Mouse (Mus musculus) CH12.LX (cell line): ENCODE measurements around the gene Ttll8. TPM values are rescaled to one million over a fixed set of nuclear protein-coding genes. Genes with fewer than 3 reads are reported as not detected.

Experiments used
- DNase-seq: peaks from one replicate; pipeline ENCODE4 v3.0.0-alpha.2; 2013; ENCODE audit errors: extremely low read depth
- H3K27ac ChIP-seq: 2 replicates; pipeline ENCODE4 v1.5.1; 2012; ENCODE audit warnings: low read depth, mild to moderate bottlenecking, control low read depth, moderate library complexity; ENCODE audit not compliant: insufficient read depth
- H3K27me3 ChIP-seq: replicated peaks from 2 replicates; pipeline ENCODE3; 2012; ENCODE audit warnings: inconsistent platforms
- H3K36me3 ChIP-seq, 2 experiments: replicated peaks in 1 of 2; 2 replicates each; pipeline versions ENCODE3 to v1.6.1; 2012; ENCODE audit warnings: inconsistent platforms in 1 of 2, low read length in 1 of 2, mild to moderate bottlenecking in 1 of 2, mixed read lengths in 1 of 2, moderate library complexity in 1 of 2; ENCODE audit not compliant: control insufficient read depth in 1 of 2, insufficient read depth in 1 of 2
- H3K4me1 ChIP-seq, 2 experiments: 2 replicates each; pipeline ENCODE4 v1.6.1; 2012; ENCODE audit warnings: inconsistent platforms in 1 of 2, moderate library complexity in 1 of 2; ENCODE audit not compliant: insufficient read depth in 2 of 2, control insufficient read depth in 1 of 2
- H3K4me2 ChIP-seq: 2 replicates; pipeline ENCODE4 v1.6.1; 2012; ENCODE audit warnings: low read depth, mild to moderate bottlenecking, control low read depth; ENCODE audit not compliant: poor library complexity, insufficient read depth, severe bottlenecking
- H3K4me3 ChIP-seq, 3 experiments: fragments of 150-350 bp in 1 of 3; sonication (generic) in 1 of 3; replicated peaks in 1 of 3; 2 replicates each; pipeline versions ENCODE3 to v1.5.1; 2011 to 2012; ENCODE audit warnings: low read depth in 2 of 3, low read length in 2 of 3, mild to moderate bottlenecking in 2 of 3, moderate library complexity in 2 of 3, control low read depth in 1 of 3, improper control_type of control experiment in 1 of 3, inconsistent platforms in 1 of 3, mixed read lengths in 1 of 3; ENCODE audit not compliant: poor library complexity in 1 of 3
- H3K79me2 ChIP-seq: replicated peaks from 2 replicates; pipeline ENCODE4 v1.6.1; 2012; ENCODE audit warnings: mild to moderate bottlenecking, moderate library complexity; ENCODE audit not compliant: control insufficient read depth, poor library complexity, insufficient read depth, severe bottlenecking; ENCODE audit errors: extremely low read depth
- H3K9ac ChIP-seq: 2 replicates; pipeline ENCODE4 v1.6.1; 2012; ENCODE audit warnings: low read depth, mild to moderate bottlenecking, control low read depth, moderate library complexity; ENCODE audit not compliant: insufficient read depth
- H3K9me3 ChIP-seq: replicated peaks from 2 replicates; pipeline ENCODE3; 2012; ENCODE audit warnings: low read length, inconsistent platforms, mixed read lengths
- BHLHE40 ChIP-seq: IDR thresholded peaks from 2 replicates; pipeline ENCODE4 v1.6.1; 2011; ENCODE audit warnings: mild to moderate bottlenecking, low read depth, low read length, improper control_type of control experiment
- CHD1 ChIP-seq: IDR thresholded peaks from 2 replicates; pipeline ENCODE4 v1.6.1; 2012; ENCODE audit warnings: low read depth, low read length, improper control_type of control experiment, inconsistent platforms
- E2F4 ChIP-seq: IDR thresholded peaks from 2 replicates; pipeline ENCODE4 v1.6.1; 2011; ENCODE audit warnings: low read depth, low read length, improper control_type of control experiment; ENCODE audit not compliant: insufficient replicate concordance
- ELF1 ChIP-seq: IDR thresholded peaks from 2 replicates; pipeline ENCODE4 v1.6.1; 2014; ENCODE audit warnings: low read depth, mild to moderate bottlenecking, inconsistent platforms, low read length, improper control_type of control experiment
- EP300 ChIP-seq: IDR thresholded peaks from 2 replicates; pipeline ENCODE4 v1.6.1; 2011; ENCODE audit warnings: low read length, improper control_type of control experiment
- GABPA ChIP-seq: IDR thresholded peaks from 2 replicates; pipeline ENCODE4 v1.6.1; 2012; ENCODE audit warnings: low read depth, low read length, improper control_type of control experiment, inconsistent platforms; ENCODE audit not compliant: insufficient replicate concordance
- HCFC1 ChIP-seq: IDR thresholded peaks from 2 replicates; pipeline ENCODE4 v1.6.1; 2012; ENCODE audit warnings: low read depth, mild to moderate bottlenecking, inconsistent platforms, low read length, improper control_type of control experiment
- JUN ChIP-seq: IDR thresholded peaks from 2 replicates; pipeline ENCODE4 v1.6.1; 2011; ENCODE audit warnings: low read depth, mild to moderate bottlenecking, low read length, improper control_type of control experiment, moderate library complexity; ENCODE audit not compliant: insufficient read depth
- JUND ChIP-seq: conservative IDR thresholded peaks from 2 replicates; pipeline ENCODE4 v1.6.1; 2011; ENCODE audit warnings: low read depth, low read length, improper control_type of control experiment
- KAT2A ChIP-seq: IDR thresholded peaks from 2 replicates; pipeline ENCODE4 v1.6.1; 2012; ENCODE audit warnings: low read length, improper control_type of control experiment, inconsistent platforms; ENCODE audit not compliant: insufficient replicate concordance
- MAZ ChIP-seq: IDR thresholded peaks from 2 replicates; pipeline ENCODE4 v1.6.1; 2012; ENCODE audit warnings: low read depth, mild to moderate bottlenecking, inconsistent platforms, low read length, improper control_type of control experiment, moderate library complexity
- MEF2A ChIP-seq: IDR thresholded peaks from 2 replicates; pipeline ENCODE4 v1.6.1; 2014; ENCODE audit warnings: low read depth, mild to moderate bottlenecking, inconsistent platforms, low read length, improper control_type of control experiment, borderline replicate concordance
- MXI1 ChIP-seq: IDR thresholded peaks from 2 replicates; pipeline ENCODE4 v1.6.1; 2011; ENCODE audit warnings: mild to moderate bottlenecking, low read depth, low read length, improper control_type of control experiment
- MYC ChIP-seq: IDR thresholded peaks from 2 replicates; pipeline ENCODE4 v1.6.1; 2011; ENCODE audit warnings: low read depth, mild to moderate bottlenecking, improper control_type of control experiment, low read length
- NELFE ChIP-seq: IDR thresholded peaks from 2 replicates; pipeline ENCODE4 v1.6.1; 2011; ENCODE audit warnings: low read depth, low read length, improper control_type of control experiment
- NRF1 ChIP-seq: IDR thresholded peaks from 2 replicates; pipeline ENCODE4 v1.6.1; 2014; ENCODE audit warnings: low read depth, mild to moderate bottlenecking, inconsistent platforms, low read length, improper control_type of control experiment, moderate library complexity
- PAX5 ChIP-seq: IDR thresholded peaks from 2 replicates; pipeline ENCODE4 v1.6.1; 2012; ENCODE audit warnings: low read length, inconsistent platforms, mixed read lengths
- POLR2AphosphoS2 ChIP-seq: IDR thresholded peaks from 2 replicates; pipeline ENCODE4 v1.6.1; 2011; ENCODE audit warnings: low read depth, low read length, improper control_type of control experiment
- SIN3A ChIP-seq: IDR thresholded peaks from 2 replicates; pipeline ENCODE4 v1.6.1; 2012; ENCODE audit warnings: low read length, improper control_type of control experiment, inconsistent platforms
- SMC3 ChIP-seq: IDR thresholded peaks from 2 replicates; pipeline ENCODE4 v1.6.1; 2011; ENCODE audit warnings: low read depth, low read length, improper control_type of control experiment
- TBP ChIP-seq: conservative IDR thresholded peaks from 2 replicates; pipeline ENCODE4 v1.6.1; 2011; ENCODE audit warnings: low read depth, low read length, improper control_type of control experiment
- TCF12 ChIP-seq: IDR thresholded peaks from 2 replicates; pipeline ENCODE4 v1.6.1; 2014; ENCODE audit warnings: low read depth, mild to moderate bottlenecking, inconsistent platforms, low read length, improper control_type of control experiment
- USF2 ChIP-seq: conservative IDR thresholded peaks from 2 replicates; pipeline ENCODE4 v1.6.1; 2011; ENCODE audit warnings: low read depth, low read length, improper control_type of control experiment
- ZC3H11A ChIP-seq: IDR thresholded peaks from 2 replicates; pipeline ENCODE4 v1.6.1; 2012; ENCODE audit warnings: low read depth, mild to moderate bottlenecking, inconsistent platforms, low read length, improper control_type of control experiment
- ZKSCAN1 ChIP-seq: IDR thresholded peaks from 2 replicates; pipeline ENCODE4 v1.6.1; 2012; ENCODE audit warnings: low read depth, inconsistent platforms, low read length, improper control_type of control experiment, borderline replicate concordance
- ZMIZ1 ChIP-seq: IDR thresholded peaks from 2 replicates; pipeline ENCODE4 v1.6.1; 2012; ENCODE audit warnings: low read depth, mild to moderate bottlenecking, inconsistent platforms, low read length, improper control_type of control experiment
- ZNF384 ChIP-seq: IDR thresholded peaks from 2 replicates; pipeline ENCODE4 v1.6.1; 2012; ENCODE audit warnings: low read depth, low read length, improper control_type of control experiment, inconsistent platforms
- dilution Hi-C: fragments of 300-500 bp; cut with MboI; formaldehyde crosslinking; loops from 2 replicates; pipeline ENCODE4 v1.14.3; 2020; ENCODE audit warnings: low sequenced_read_pairs; ENCODE audit not compliant: extremely low pct_unique_long_range_greater_than_20kb, extremely low pct_ligation_motif_present
- in situ Hi-C: fragments of 300-500 bp; cut with MboI; formaldehyde crosslinking; loops from 3 replicates; pipeline ENCODE4 v1.14.3; 2019; ENCODE audit warnings: low sequenced_read_pairs, low pct_ligation_motif_present, low pct_unique_long_range_greater_than_20kb, mixed read lengths
- polyA plus RNA-seq: library from polyadenylated mRNA; unstranded; fragments of >175 nt; gene quantifications from 2 replicates; pipeline ENCODE4 v1.2.1, GENCODE M21; 2012; ENCODE audit warnings: low read depth; ENCODE audit not compliant: insufficient read length
- total RNA-seq, 2 experiments: library from RNA; depleted of rRNA; stranded (reverse); fragments of 300-350 nt in 1 of 2; fragments of >200 nt in 1 of 2; gene quantifications; 2 replicates each; pipeline ENCODE4 v1.2.3; 2012 to 2014

Gene Ttll8
- total and polyA plus RNA-seq, 3 experiments, result not detected

DNA sequence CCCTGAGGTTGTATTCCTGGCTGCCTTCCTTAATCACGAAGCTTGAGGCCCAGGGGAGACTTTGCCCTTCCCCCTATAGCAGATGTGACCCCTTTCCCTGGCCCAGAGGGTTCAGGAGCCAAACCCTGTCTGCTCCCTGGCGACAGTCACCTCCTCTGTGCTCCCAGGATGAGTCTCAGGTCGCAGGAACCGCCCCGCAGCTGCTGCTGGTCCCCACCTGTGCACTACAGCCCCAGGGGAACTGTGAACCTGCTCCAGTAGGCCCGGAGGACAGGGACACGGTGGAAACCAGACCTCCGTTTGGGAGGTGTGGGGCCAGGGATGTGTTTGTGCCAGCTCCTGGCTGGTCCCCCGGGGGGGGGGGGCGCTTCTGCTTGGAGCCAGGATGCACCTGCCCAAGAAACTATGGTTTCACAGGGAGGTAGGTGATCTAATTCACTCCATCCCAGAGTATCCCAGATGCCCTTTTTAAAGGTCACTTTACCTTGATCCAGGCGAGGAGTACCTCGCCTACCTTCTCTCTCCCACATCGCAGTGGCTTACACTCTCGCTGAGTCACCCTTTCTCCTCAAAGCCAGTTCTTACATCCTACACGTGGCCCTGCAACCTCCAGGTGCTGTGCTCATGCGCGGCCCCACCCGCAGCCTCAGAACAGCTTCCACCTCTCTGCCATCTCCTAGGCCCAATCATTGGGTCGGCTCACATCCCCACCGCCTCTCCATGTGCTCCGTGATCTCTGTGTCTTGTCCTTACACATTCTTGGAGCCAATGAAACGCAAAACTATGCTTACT lies 72.8 kb downstream of the Ttll8 start:
- no peak for TF ChIP-seq HCFC1
- no peak for TF ChIP-seq ELF1
- TF ChIP-seq MAZ, result no peak
- TF ChIP-seq E2F4, result no peak
- no peak for TF ChIP-seq POLR2AphosphoS2
- no peak for TF ChIP-seq GABPA
- no peak for TF ChIP-seq MEF2A
- no peak for TF ChIP-seq PAX5
- TF ChIP-seq NELFE, result no peak
- TF ChIP-seq MYC, result no peak
- TF ChIP-seq MXI1, result no peak
- no peak for TF ChIP-seq EP300
- TF ChIP-seq JUND, result no peak
- TF ChIP-seq TCF12, result no peak
- no peak for TF ChIP-seq NRF1
- no peak for TF ChIP-seq JUN
- no peak for TF ChIP-seq ZKSCAN1
- TF ChIP-seq KAT2A, result no peak
- no peak for DNase-seq
- Histone ChIP-seq H3K4me3 (no peak overlapping the region), H3K27me3 (peaks cover 71% of the 10 kb centered on the region), H3K4me2 (no peak overlapping the region), H3K9me3 (peaks cover 11% of the 10 kb centered on the region), H3K36me3 (no peaks in the 10 kb centered on the region), H3K9ac (no peak overlapping the region), H3K79me2 (no peaks in the 10 kb centered on the region), H3K4me1 (peaks cover 0 to under 1% of the 10 kb centered on the region in 2 experiments; a peak in 1 of 4 replicates), H3K27ac (no peak overlapping the region)
- dilution Hi-C loops (no loop called here), in situ Hi-C loops (no loop called here)

DNA sequence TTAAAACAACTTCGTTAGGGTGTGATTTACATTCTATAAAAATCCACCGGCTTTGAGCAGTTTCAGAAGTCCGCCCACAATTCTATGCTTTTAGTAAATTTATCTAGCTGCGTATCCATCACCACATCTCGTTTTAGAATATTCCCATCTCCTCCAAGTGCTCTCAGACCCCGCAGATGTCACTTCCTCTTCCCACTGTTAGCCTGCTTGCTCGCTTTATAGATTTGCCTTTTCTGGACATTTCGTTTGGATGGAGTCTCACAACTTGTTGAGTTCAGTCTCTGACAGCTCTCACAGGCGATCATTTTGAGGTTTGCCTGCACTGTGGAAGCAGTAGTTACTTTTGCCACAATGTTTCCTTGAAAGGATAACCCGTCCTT lies 77.2 kb downstream of the Ttll8 start:
- Histone ChIP-seq H3K9me3 (peaks cover 11% of the 10 kb centered on the region), H3K27me3 (peaks cover 61% of the 10 kb centered on the region), H3K4me2 (no peak overlapping the region), H3K4me1 (peaks cover 2 to 6% of the 10 kb centered on the region in 2 experiments; a peak in 2 of 4 replicates), H3K27ac (no peak overlapping the region), H3K79me2 (no peaks in the 10 kb centered on the region), H3K9ac (no peak overlapping the region), H3K36me3 (no peaks in the 10 kb centered on the region), H3K4me3 (no peak overlapping the region)
- dilution Hi-C loops (no loop called here), in situ Hi-C loops (loop anchor here (5.0 kb wide), 1 partner anchor 50 kb away; no protein-coding TSS in a partner anchor)
- no peak for TF ChIP-seq JUND
- TF ChIP-seq BHLHE40, result no peak
- TF ChIP-seq E2F4, result no peak
- no peak for TF ChIP-seq USF2
- no peak for TF ChIP-seq TCF12
- no peak for TF ChIP-seq ZNF384
- no peak for TF ChIP-seq SIN3A
- no peak for TF ChIP-seq MYC
- TF ChIP-seq ZC3H11A, result no peak
- no peak for TF ChIP-seq SMC3
- TF ChIP-seq MAZ, result no peak
- TF ChIP-seq TBP, result no peak
- no peak for TF ChIP-seq CHD1
- no peak for TF ChIP-seq EP300
- TF ChIP-seq ZMIZ1, result no peak
- TF ChIP-seq POLR2AphosphoS2, result no peak
- no peak for DNase-seq
